10 mouse cellular contexts compared by ENCODE assay signal in genomic region chr15:82014745-82015391, GRCm38 (mm10). TPM values are rescaled to one million over a fixed set of nuclear protein-coding genes. Genes with fewer than 3 reads are reported as not detected.
DNase-seq lines count a peak whose midpoint lies in the region; ATAC-seq and TF ChIP-seq lines count a peak whose summit lies in the region.
"Had no signal": no experiment of that assay in that cellular context is flagged by ENCODE, and none has a peak within 500 bp of the region (broad histone marks: within the 10 kb centered on the region; RNA-seq: fewer than 3 reads in every experiment).

No protein-coding gene starts in this region.

- H3K27me3 ChIP-seq in embryonic facial prominence, embryonic 10.5 days (replicated peaks; ENCODE audit: low read depth, poor library complexity, severe bottlenecking): no peaks in the 10 kb centered on the region
- no peaks in the 10 kb centered on the region for H3K27me3 ChIP-seq in hindbrain, postnatal 0 days (ENCODE audit: insufficient read depth, low read length)

- peak overlapping the region; percentile 96 for H3K27ac ChIP-seq in layer of hippocampus, adult 2 months
- H3K27ac ChIP-seq in embryonic facial prominence, embryonic 10.5 days (replicated peaks): 0 out of 2 replicates have a peak overlapping the region, but pooled peaks have one; percentile 89
- peak overlapping the region; percentile 86; the same call in 1 of the 2 replicates for H3K27ac ChIP-seq in hindbrain, postnatal 0 days

- no peaks in the 10 kb centered on the region for H3K9me3 ChIP-seq in embryonic facial prominence, embryonic 10.5 days
- H3K9me3 ChIP-seq in hindbrain, postnatal 0 days (ENCODE audit: low read length): no peaks in the 10 kb centered on the region

- WGBS in embryonic facial prominence, embryonic 10.5 days: 19% methylated on average over 9 of the region's 9 CpGs
- WGBS in hindbrain, postnatal 0 days: 18% methylated on average over 9 of the region's 9 CpGs

- peaks cover 17% of the 10 kb centered on the region for H3K36me3 ChIP-seq in embryonic facial prominence, embryonic 10.5 days (replicated peaks)
- H3K36me3 ChIP-seq in hindbrain, postnatal 0 days (ENCODE audit: insufficient read depth, low read length): no peaks in the 10 kb centered on the region; the same call in 1 of the 2 replicates

- TF ChIP-seq CTCF in layer of hippocampus, adult 2 months (conservative IDR thresholded peaks at IDR 0.05): no peak
- no peak for TF ChIP-seq CTCF in hindbrain, postnatal 0 days (IDR thresholded peaks at IDR 0.05; ENCODE audit: low read depth)

- peak overlapping the region; percentile 99 for H3K4me3 ChIP-seq in layer of hippocampus, adult 2 months
- H3K4me3 ChIP-seq in embryonic facial prominence, embryonic 10.5 days: peak overlapping the region; percentile 98
- H3K4me3 ChIP-seq in hindbrain, postnatal 0 days (ENCODE audit: low read length): peak overlapping the region; percentile 92

- peak overlapping the region; percentile 76 for H3K9ac ChIP-seq in hindbrain, postnatal 0 days (replicated peaks; ENCODE audit: low read length)

- H3K4me2 ChIP-seq in hindbrain, postnatal 0 days (ENCODE audit: low read depth, low read length): peak overlapping the region; percentile 94

- peak in 1 of 2 experiments; percentile 31 for DNase-seq in layer of hippocampus, adult 2 months (ENCODE audit: low spot score in 2 of 2)
- DNase-seq in layer of hippocampus, adult 11-12 months (ENCODE audit: low spot score): no peak
- DNase-seq in embryonic facial prominence, embryonic 10.5 days (ENCODE audit: low spot score): no peak
- no peak for DNase-seq in hindbrain, postnatal 0 days (ENCODE audit: low spot score)
- DNase-seq in naive thymus-derived CD4-positive, alpha-beta T cell, adult 2 months (ENCODE audit: low read depth): peak; percentile 49
- DNase-seq in retina, postnatal 1 day: no peak
- DNase-seq in thymus, postnatal 25 days: no peak
- DNase-seq in left cerebral cortex, adult 9 months (ENCODE audit: low spot score in 2 of 2): no peak

- H3K4me1 ChIP-seq in embryonic facial prominence, embryonic 10.5 days: peaks cover 29% of the 10 kb centered on the region
- peaks cover 11% of the 10 kb centered on the region; the same call in 1 of the 2 replicates for H3K4me1 ChIP-seq in hindbrain, postnatal 0 days (ENCODE audit: insufficient read depth, low read length)

- ATAC-seq in hindbrain, postnatal 0 days: no peak

RNA-seq across cellular contexts. Expression of gene Desi1, which starts 18.8 kb away (rescaled TPM):
- 100 to 1,000 TPM in 1 of 2 experiments, 10 to 100 TPM in 1; 93.9 to 106 TPM for total RNA-seq in layer of hippocampus, adult 2 months (2021)
- 35.7 and 38.8 TPM in 2 replicates for polyA plus RNA-seq in embryonic facial prominence, embryonic 10.5 days (2016; fragmentation: Nextera tagmentation; extraction: Ambion mirVana)
- total RNA-seq in hindbrain, postnatal 0 days (2014; rRNA removed): 29.9 and 32.1 TPM in 2 replicates
- polyA plus RNA-seq in hindbrain, postnatal 0 days (2015; fragmentation: Nextera tagmentation; extraction: Ambion mirVana): 44.1 and 45.3 TPM in 2 replicates

RNA-seq across cellular contexts. Expression of gene Xrcc6, which starts 27.2 kb away (rescaled TPM):
- 10 to 100 TPM; 20.6 to 26.3 TPM for total RNA-seq in layer of hippocampus, adult 2 months (2021)
- polyA plus RNA-seq in embryonic facial prominence, embryonic 10.5 days (2016; fragmentation: Nextera tagmentation; extraction: Ambion mirVana): 100 and 104 TPM in 2 replicates
- 18.5 and 20.1 TPM in 2 replicates for total RNA-seq in hindbrain, postnatal 0 days (2014; rRNA removed)
- polyA plus RNA-seq in hindbrain, postnatal 0 days (2015; fragmentation: Nextera tagmentation; extraction: Ambion mirVana): 30.9 and 35.3 TPM in 2 replicates

RNA-seq across cellular contexts. Expression of gene Snu13, which starts 32.5 kb away (rescaled TPM):
- total RNA-seq in layer of hippocampus, adult 2 months (2021): 100 to 1,000 TPM; 105 to 111 TPM
- 389 and 393 TPM in 2 replicates for polyA plus RNA-seq in embryonic facial prominence, embryonic 10.5 days (2016; fragmentation: Nextera tagmentation; extraction: Ambion mirVana)
- total RNA-seq in hindbrain, postnatal 0 days (2014; rRNA removed): 222 and 236 TPM in 2 replicates
- 249 and 255 TPM in 2 replicates for polyA plus RNA-seq in hindbrain, postnatal 0 days (2015; fragmentation: Nextera tagmentation; extraction: Ambion mirVana)

RNA-seq across cellular contexts. Expression of gene 1700029P11Rik, which starts 34.5 kb away (rescaled TPM):
- not detected for total RNA-seq in layer of hippocampus, adult 2 months (2021)
- polyA plus RNA-seq in embryonic facial prominence, embryonic 10.5 days (2016; fragmentation: Nextera tagmentation; extraction: Ambion mirVana): not detected in 2 replicates
- total RNA-seq in hindbrain, postnatal 0 days (2014; rRNA removed): not detected in 2 replicates
- polyA plus RNA-seq in hindbrain, postnatal 0 days (2015; fragmentation: Nextera tagmentation; extraction: Ambion mirVana): not detected in 2 replicates
- total RNA-seq: adrenal gland, postnatal 4 days; neutrophil, adult 5-6 weeks had no signal

RNA-seq across cellular contexts. Expression of gene 4930407I10Rik, which starts 44.1 kb away (rescaled TPM):
- total RNA-seq in layer of hippocampus, adult 2 months (2021): not detected
- polyA plus RNA-seq in embryonic facial prominence, embryonic 10.5 days (2016; fragmentation: Nextera tagmentation; extraction: Ambion mirVana): not detected in 2 replicates
- not detected in 2 replicates for total RNA-seq in hindbrain, postnatal 0 days (2014; rRNA removed)
- not detected in 2 replicates for polyA plus RNA-seq in hindbrain, postnatal 0 days (2015; fragmentation: Nextera tagmentation; extraction: Ambion mirVana)
- total RNA-seq: adrenal gland, postnatal 4 days; neutrophil, adult 5-6 weeks had no signal
